Mouse (Mus musculus) cerebellum, adult (tissue): Measurements from ENCODE around the gene Isl2.

Experiments used
- ATAC-seq: cut with Nextera tagmentation; 2 replicates; pipeline ENCODE4 v1.9.2; 2017; ENCODE audit warnings: mild to moderate bottlenecking, moderate library complexity, mixed read lengths; ENCODE audit not compliant: insufficient number of reproducible peaks, low FRiP score, low TSS enrichment

Gene Isl2

DNA sequence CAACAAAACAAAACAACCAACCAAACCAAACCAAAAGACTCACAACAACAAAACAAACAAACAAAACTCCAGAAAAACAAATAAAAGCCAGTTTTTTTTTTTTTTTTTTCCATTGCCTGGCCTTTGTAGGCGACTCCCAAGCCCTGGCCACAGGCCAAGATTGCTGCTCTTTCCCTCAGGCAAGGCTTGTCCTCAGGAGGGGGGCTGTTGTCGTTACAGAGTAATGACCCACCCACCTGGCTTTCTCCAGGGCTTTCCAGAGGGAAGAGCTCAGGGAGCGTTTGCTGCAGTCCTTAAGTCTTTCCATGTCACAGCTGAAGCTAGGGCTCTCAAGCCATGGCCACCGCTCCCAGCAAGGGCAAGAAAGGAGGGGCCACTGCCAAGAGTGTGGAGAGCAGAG is at the start of gene Isl2:
Gene Isl2, plus strand, starts transcription at position 296 of the 400 bp plus-strand sequence.
- ATAC-seq: no peak

DNA sequence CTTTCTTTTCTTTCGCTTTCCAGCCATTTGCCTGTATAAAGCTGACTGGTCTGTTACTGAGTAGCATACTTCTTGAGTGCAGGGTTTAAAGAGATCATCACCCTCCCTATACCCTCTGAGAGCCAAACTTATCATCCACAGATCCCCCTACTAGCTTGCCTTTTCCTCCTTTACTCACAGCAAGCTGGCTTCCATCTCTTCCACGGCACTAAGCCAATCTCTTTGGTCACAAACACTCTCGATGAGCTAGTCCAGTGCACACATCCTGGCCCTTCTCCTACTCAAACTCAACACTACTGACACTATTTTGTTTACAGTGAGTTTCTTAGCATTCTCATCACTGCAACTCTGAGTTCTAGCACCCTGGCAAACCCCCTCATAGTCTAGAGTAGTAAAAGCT is 30.6 kb upstream of the Isl2 start:
- ATAC-seq: no peak

DNA sequence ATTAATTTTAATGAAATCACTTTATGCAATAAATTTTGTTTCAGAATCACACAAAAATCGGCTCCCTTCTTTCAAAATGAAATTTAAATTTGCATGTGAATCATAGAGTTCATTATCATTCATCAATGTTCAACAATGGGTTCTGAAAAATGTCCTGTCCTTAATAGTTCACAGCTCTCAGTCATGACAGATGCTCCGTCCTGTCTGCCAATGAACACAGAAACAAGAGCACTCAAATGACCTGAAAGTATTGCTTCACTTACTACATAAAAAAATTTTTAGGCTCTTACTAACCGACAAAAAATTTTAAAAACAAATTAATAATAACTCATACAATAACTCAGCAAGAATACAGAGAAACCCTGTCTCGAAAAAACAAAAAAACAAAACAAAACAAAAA is 29.8 kb upstream of the Isl2 start:
- ATAC-seq: no peak

DNA sequence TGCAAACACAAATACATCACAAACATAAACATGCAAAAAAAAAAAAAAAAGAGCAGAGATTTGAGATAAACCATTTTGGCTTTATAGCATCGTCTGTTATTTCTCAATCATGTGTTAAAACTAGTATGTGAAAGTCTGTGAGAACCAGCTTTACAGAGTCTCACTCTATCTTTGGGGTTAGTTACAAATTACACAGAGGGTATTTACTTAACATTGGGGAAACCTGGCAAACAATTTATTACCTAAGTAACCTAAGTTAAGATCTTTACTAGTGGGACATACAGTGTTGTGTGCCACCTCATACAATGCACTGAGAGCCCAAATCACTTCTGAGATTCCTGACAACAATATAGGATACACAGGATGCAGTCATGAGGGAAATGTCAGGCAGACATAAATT is 28.7 kb upstream of the Isl2 start:
- no peak for ATAC-seq

DNA sequence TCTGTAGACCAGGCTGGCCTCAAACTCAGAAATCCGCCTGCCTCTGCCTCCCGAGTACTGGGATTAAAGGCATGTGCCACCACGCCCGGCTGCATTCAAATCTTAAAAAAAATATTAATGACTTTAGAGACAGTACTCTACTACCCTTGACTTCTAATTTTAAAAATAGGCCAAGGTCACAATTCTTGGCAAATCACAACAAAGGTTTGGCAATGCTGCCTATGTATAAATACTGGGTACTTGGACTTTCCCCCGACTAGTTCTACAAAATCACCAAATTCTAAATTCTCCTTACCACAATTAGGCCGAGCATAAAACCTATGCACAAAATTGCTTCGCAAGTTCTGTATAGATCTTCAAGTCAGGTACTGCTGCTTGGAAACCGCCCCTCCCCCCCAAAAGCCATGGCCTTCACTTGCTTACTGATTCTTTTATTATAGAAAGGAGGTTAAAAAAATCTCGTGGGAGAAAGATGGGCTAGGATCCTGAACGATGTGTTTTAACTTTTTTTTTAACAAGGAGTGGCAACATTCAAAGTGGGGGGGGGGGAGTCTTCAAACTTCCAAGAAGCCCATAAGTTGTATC is 27.7 kb upstream of the Isl2 start:
- ATAC-seq: no peak

DNA sequence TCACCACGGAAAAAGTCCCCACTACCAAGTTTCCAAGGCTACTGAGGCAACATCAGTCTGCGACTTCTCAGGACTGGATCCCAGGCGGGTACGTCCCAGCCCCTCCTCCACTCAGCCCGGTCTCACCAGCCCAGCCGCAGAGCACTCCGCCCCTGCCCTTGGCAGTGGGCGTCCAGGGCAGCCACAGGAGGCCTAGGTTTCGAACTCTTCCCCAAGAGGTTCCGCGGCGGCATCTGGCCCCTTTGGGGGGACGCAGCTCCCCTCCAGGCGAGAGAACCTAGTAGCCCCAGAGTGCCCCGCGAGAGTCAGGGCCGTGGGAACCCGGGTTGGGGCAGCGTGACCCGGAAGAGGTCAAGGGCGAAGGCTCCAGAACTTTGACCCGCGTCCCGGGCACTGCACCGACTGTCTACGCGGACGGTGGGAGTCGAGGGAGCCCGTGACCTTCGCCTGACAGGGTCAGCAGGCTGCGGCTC is 26.9 kb upstream of the Isl2 start:
- peak; percentile 59 for ATAC-seq

DNA sequence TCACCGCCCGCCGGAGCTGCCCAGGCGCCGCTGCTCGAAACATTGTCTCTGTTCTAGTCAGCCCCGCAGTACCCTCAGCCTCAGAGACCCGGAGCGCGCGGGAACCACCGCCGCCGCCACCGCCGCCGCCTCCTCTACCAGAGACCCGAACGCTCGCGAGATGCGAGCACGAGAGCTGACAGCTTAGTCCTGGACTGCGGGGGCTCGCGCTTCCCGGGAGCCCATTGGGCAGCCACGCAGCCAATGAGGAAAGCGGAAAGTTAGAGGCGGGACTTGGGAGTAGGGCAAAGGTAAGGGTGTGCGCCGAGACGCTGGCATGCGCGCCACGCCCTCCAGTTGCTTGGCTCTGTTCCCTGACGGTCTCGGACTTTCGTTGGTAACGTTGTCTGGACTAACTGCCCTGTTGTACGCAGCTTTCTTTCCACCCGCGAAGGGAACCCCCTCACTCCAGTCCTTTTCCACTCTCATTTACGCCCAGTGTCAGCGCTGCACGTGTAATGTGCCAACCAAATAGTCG is 26.4 kb upstream of the Isl2 start, which contains the start of gene Etfa:
Gene Etfa, minus strand, starts transcription at position 217 of the 517 bp plus-strand sequence.
- ATAC-seq: peak; percentile 100

DNA sequence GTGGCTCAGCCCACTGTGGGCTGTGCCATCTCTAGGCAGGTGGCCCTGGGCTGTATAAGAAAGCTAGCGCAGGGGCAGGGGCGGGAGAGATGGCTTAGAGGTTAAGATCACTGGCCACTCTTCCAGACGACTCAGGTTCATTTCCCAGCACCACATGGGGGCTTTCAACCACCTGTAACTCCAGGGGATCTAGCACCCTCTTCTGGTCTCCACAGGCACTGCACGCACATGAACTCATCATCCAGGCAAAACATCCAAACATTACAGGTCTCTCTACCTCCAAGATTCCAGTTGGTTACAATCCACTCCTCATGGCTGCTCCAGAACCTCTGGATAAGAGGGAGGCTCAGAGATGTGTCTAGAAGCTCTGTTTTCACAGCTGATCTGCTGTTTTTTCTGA is 12.8 kb upstream of the Isl2 start:
- ATAC-seq: no peak

DNA sequence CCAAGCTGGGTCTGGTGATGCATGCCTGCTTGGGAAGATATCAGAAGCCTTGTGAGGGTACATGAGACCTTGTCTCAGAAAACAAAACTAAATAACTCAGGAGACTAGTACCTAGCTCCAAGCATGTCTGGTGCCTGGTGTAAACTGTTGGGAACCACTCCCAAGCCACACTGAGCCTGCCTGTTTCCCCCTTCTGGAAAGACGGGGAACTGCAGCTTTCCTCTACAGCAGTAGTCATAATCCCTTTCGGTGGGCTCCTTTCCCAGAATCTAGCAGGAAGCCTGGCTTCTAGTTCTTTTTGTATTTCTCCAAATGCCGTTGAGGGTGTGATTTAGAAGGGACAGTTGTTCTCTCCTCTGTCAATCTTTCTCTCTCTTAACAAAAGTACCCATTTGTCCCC is 2.6 kb upstream of the Isl2 start:
- ATAC-seq: no peak

DNA sequence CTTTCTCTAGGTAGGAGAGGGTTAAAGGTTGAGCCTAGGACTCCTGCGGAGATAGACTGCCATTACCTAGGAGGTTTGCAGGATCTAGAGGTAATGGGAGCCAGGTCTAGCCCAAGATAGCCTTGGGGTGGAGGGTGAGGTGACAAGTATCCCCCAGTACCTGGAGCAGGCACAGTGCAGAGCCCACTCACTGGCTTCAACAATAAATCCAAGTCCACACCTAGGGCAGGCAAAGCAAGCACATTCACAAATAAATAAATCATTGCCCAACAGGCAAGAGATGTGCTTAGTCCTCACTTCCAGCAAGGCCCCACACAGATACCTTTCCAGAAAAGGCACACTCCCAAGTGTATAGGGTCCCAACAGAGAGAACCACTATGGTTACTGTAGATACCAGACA is 534 bp downstream of the Isl2 start:
- no peak for ATAC-seq

DNA sequence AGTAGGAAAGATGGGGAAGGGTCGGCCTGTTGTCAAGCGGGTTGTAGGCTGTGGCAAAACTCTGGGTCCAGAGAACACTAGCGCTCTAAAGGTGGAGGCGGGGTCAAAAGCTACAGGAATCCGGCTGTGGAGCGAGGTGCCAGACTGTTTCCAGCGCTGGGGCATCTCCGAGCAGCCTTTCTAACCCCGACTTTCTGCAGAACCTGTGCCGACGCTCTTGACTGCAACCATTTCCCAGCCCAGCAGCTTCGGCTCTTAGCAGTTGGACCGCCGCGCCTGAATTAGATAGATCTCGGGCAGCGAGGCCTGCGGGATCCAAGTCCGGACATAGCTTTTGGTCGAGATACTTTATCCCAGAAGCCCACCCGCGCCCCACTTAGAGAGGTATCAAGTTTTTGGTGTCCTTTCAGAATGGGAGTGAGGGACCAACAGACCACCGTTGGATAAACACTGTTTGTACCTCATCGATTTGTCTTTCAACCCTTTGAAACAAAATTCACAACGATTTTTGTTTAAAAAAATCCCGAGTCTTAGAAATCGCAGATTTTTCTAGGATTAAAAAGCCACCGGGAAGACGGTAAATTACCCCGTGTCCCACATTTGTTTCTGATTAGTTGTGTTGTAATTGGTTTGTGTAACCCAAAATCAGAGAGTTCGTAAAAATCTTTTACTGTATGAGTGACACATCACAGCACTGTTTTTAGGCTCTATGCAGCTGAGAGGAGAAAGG is 1.4 kb downstream of the Isl2 start:
- no peak for ATAC-seq

DNA sequence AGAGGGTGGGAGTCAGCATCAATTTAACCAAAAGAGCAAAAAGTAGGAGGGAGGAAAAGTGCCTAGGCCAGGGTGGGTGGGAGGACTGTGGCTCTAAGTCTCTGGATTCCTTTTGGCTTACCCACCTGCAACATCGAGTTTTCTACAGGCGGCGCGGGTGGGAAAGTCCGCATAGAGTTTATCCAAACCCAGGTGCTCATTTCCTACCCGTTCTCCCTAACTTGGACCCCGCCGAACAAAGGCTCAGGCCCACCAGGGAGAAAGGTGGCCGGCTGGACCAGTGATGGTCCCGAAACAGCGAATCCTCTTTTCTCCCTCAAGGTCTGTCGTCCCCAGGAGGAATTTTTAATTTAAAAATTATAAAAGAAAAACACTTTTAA is 1.9 kb downstream of the Isl2 start:
- ATAC-seq: no peak

DNA sequence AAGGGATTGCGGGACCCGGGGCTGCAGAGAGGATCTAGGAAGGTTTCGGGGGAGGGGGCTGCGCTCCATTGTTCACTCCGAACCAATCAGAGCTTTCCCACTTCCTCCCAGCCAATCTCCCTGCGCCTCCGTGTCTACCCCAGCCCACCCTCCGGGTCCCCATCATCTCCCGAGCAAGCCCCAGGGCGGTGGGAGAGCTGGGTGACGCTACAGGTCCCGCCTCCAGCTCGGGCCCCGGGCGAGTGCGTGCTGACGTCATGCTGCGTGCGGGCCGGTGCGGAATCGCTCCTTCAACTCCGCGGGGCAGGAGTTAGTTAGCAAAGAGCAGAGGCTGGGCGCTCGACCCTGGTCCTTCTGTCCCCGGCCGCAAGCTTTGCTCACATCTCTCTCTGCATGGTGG is 2.4 kb downstream of the Isl2 start:
- ATAC-seq: no peak

DNA sequence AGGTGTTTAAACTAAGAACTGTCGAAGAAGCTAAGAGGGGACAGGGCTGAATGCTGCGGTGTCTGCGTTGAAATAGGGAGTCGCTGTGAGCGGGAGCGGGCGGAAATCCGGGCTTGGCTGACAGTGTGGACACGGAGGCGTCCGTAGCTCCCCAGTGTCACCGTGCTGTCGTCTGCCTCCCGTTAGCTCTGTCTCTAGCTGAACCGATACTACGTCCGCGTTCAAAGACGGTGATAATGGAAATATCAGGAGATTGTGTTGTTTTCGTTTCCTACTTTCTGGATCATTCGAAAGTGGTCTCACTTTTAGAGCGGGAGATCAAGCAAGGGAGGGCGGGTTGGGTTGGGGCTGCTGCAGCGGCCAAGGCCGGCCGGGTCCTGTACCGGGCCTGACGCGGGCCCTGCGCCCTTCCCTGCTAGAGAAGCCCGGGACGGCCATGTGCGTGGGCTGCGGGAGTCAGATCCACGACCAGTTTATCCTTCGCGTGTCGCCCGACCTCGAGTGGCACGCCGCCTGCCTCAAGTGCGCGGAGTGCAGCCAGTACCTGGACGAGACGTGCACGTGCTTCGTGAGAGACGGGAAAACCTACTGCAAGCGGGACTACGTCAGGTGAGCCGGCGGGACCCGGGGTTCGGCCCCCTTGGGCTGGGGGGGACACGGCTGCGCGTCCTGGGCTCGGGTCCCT is 3.4 kb downstream of the Isl2 start:
- no peak for ATAC-seq

DNA sequence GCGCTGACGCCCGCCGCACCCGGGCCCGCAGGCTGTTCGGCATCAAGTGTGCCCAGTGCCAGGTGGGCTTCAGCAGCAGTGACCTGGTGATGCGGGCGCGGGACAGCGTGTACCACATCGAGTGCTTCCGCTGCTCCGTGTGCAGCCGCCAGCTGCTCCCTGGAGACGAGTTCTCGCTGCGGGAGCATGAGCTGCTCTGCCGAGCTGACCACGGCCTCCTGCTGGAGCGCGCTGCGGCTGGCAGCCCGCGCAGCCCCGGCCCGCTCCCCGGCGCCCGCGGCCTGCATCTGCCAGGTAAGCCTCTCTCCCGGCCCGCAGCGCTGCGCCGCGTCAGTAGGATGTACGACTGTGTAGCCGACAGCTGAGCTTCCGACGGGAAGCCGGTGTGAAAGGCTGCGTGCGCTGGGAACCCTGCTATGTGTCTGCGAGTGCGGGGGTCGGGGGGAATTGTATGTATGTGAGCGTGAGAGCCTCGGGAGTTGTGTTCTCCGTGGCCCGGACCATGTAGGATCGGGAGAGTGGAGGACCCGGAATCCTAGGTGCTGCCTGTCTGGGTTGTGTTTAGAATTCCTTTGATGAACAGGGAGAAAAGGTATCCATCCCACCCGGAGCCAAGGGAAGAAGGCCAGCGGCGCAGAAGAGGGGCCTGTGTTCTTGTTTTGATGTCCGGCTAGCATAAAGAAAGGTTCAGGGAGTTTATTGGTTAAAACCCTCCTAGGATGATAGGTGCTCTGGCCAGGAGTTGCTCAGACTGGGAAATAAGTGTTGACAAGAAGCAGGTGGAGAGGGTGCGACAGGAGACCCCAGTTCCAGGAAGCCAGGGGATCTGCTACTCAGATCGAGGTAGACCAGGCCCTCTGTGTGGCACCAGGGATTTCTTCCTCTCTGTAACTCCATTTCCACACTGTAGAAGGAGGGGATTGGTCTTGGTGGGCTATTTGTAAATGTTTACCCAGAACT is 4.2 kb downstream of the Isl2 start:
- ATAC-seq: no peak

DNA sequence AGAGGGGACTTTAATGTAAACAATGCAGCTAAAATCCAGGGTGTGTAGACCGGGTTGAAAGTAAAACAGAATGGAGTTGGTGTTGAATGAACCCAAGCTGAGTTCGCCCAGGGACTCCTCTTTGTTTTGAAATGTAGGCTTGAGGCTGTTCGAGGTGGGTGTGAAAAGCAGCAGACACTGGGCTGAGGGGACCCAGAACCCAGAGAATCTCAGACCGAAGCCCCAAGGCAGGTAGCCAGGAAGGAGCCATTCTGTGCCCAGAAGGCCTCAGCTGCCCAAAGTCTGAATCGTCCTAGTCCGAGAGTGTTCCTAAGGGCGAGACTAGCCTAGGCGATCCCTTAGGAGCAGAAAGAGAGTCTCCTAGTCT is 4.8 kb downstream of the Isl2 start:
- ATAC-seq: no peak

DNA sequence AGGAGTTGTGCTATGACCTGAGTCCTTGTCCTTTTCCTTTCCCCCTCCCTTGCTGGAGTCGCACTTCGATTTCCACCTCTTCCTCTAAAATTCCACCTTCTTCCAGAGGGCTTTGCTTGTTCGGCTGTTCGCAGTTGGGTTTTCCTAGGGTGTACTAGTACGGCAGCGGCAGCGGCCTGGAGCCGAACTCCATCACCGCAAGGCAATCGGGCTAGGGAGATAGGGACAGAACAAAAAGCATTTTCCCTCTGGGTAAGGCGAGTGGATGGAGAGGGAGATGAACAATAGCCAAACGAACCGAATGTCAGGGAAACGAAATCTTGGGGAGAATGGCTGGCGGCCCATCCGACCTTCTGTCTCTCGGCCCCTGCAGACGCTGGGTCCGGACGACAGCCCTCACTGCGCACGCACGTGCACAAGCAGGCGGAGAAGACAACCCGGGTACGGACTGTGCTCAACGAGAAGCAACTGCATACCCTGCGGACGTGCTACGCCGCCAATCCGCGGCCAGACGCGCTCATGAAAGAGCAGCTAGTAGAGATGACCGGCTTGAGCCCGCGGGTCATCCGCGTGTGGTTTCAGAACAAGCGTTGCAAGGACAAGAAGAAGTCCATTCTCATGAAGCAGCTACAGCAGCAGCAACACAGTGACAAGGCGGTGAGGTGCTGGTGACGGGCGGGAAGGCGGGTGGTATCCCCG is 5.4 kb downstream of the Isl2 start:
- no peak for ATAC-seq

DNA sequence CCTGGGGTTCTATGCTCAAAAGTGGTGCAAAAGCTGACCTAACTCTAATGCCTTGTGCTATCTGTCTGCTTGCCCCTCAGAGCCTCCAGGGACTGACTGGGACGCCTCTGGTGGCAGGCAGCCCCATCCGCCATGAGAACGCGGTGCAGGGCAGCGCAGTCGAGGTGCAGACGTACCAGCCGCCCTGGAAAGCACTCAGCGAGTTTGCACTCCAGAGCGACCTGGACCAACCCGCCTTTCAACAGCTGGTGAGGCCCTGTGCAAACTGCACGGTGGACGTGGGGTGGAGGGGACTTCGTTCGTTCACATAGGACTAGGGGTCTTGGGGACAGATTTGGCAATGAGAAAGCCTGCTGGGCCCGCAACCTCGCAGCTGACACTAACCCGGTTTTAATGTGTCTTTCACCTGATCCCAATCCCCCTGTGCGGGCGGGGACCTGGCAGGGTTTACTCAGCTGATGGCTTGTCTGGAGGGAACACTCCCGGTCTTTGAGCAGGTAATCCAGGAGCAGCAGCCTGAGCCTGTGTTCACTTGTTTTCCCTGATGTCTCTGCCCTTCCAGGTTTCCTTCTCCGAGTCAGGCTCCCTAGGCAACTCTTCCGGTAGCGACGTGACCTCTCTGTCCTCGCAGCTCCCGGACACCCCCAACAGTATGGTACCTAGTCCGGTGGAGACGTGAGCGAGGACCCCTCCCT is 6.5 kb downstream of the Isl2 start:
- no peak for ATAC-seq

DNA sequence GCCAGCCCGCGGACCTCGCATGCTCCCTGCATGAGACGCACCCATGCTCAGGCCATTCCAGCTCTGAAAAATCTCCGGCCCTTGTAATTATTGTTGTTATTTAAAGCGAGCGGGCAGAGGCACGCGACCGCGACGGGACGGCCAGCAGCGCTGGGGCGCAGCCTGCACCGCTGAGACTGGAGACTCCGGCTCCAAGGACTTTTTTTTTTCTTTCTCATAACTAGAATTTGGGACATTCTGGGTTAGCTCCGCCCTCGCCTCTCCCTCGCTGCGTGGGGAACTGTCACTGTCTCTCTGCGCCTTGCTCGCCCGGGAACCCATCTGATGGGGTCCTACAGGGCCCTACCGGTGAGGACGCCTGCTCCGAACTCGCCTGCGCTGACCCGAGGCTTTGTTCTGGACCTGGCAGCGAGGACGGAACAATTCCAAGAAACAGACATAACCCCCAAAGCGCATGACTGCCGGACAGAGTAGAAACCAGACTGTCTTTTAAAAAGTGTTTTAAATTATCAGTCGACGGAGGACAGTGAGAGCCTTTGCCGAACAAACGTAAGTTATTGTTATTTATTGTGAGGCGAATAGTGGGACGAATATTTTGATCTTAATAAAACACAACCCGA is 7.2 kb downstream of the Isl2 start:
- no peak for ATAC-seq
